Mouse (Mus musculus) MEL (cell line): Measurements from ENCODE around the gene Rpl37. TPM values are rescaled to one million over a fixed set of nuclear protein-coding genes. Genes with fewer than 3 reads are reported as not detected.

Experiments used
- DNase-seq: peaks from one replicate; pipeline ENCODE4 v3.0.0; 2011; ENCODE audit warnings: low read depth, low spot score
- H3K27ac ChIP-seq: 2 replicates; pipeline ENCODE4 v1.5.1; 2012; ENCODE audit warnings: low read depth, mild to moderate bottlenecking, control low read depth, low read length, moderate library complexity; ENCODE audit not compliant: control insufficient read depth
- H3K27me3 ChIP-seq, 2 experiments: fragments of 150-350 bp in 1 of 2; sonication (generic) in 1 of 2; 2 replicates each; pipeline ENCODE4 v1.6.1; 2012; ENCODE audit warnings: low read length in 2 of 2, mild to moderate bottlenecking in 2 of 2, improper control_type of control experiment in 1 of 2, moderate library complexity in 1 of 2; ENCODE audit not compliant: insufficient read depth in 2 of 2, control insufficient read depth in 1 of 2
- H3K36me3 ChIP-seq, 2 experiments: 2 replicates each; pipeline ENCODE4 v1.6.1; 2012 to 2014; ENCODE audit warnings: low read length in 2 of 2, improper control_type of control experiment in 1 of 2, inconsistent platforms in 1 of 2, mild to moderate bottlenecking in 1 of 2; ENCODE audit not compliant: insufficient read depth in 2 of 2, control insufficient read depth in 1 of 2
- H3K4me1 ChIP-seq, 2 experiments: fragments of 150-350 bp in 1 of 2; sonication (generic) in 1 of 2; 2 replicates each; pipeline ENCODE4 v1.6.1; 2012; ENCODE audit warnings: low read length in 2 of 2, improper control_type of control experiment in 1 of 2, mild to moderate bottlenecking in 1 of 2; ENCODE audit not compliant: insufficient read depth in 2 of 2, control insufficient read depth in 1 of 2
- H3K4me3 ChIP-seq, 2 experiments: fragments of 150-350 bp in 1 of 2; sonication (generic) in 1 of 2; 2 replicates each; pipeline ENCODE4 v1.5.1; 2012; ENCODE audit warnings: low read depth in 2 of 2, low read length in 2 of 2, mild to moderate bottlenecking in 2 of 2, moderate library complexity in 2 of 2, control low read depth in 1 of 2, improper control_type of control experiment in 1 of 2; ENCODE audit not compliant: control insufficient read depth in 1 of 2, insufficient read depth in 1 of 2
- H3K79me2 ChIP-seq: 2 replicates; pipeline ENCODE4 v1.6.1; 2012; ENCODE audit warnings: mild to moderate bottlenecking, low read length, moderate library complexity; ENCODE audit not compliant: control insufficient read depth, poor library complexity, insufficient read depth
- H3K9ac ChIP-seq: 2 replicates; pipeline ENCODE4 v1.6.1; 2012; ENCODE audit warnings: low read depth, mild to moderate bottlenecking, control low read depth, low read length, moderate library complexity; ENCODE audit not compliant: control insufficient read depth, poor library complexity, severe bottlenecking
- H3K9me3 ChIP-seq: fragments of 150-350 bp; sonication (generic); replicated peaks from 2 replicates; pipeline ENCODE4 v1.6.1; 2012; ENCODE audit warnings: mild to moderate bottlenecking, low read length, improper control_type of control experiment, moderate library complexity; ENCODE audit not compliant: insufficient read depth
- BHLHE40 ChIP-seq: IDR thresholded peaks from 2 replicates; pipeline ENCODE4 v1.6.1; 2012; ENCODE audit warnings: low read depth, mild to moderate bottlenecking, inconsistent platforms, low read length, improper control_type of control experiment, borderline replicate concordance
- CHD1 ChIP-seq: IDR thresholded peaks from 2 replicates; pipeline ENCODE4 v1.6.1; 2012; ENCODE audit warnings: low read depth, mild to moderate bottlenecking, inconsistent platforms, low read length, improper control_type of control experiment
- CHD2 ChIP-seq: IDR thresholded peaks from 2 replicates; pipeline ENCODE4 v1.6.1; 2011; ENCODE audit warnings: low read length, improper control_type of control experiment
- CTCF ChIP-seq, 3 experiments: IDR thresholded peaks in 2 of 3; conservative IDR thresholded peaks in 1 of 3; 2 replicates each; pipeline ENCODE4 v1.5.1; 2011 to 2012; ENCODE audit warnings: low read length in 3 of 3, low read depth in 2 of 3, mild to moderate bottlenecking in 2 of 3, improper control_type of control experiment in 1 of 3, inconsistent platforms in 1 of 3, mixed read lengths in 1 of 3, moderate library complexity in 1 of 3; ENCODE audit not compliant: control insufficient read depth in 1 of 3, insufficient read depth in 1 of 3, poor library complexity in 1 of 3, severe bottlenecking in 1 of 3
- E2F4 ChIP-seq: IDR thresholded peaks from 2 replicates; pipeline ENCODE4 v1.6.1; 2011; ENCODE audit warnings: low read depth, low read length, improper control_type of control experiment, borderline replicate concordance
- EP300 ChIP-seq, 2 experiments: IDR thresholded peaks; 2 replicates each; pipeline ENCODE4 v1.6.1; 2011; ENCODE audit warnings: improper control_type of control experiment in 2 of 2, low read length in 2 of 2, low read depth in 1 of 2, mild to moderate bottlenecking in 1 of 2
- ETS1 ChIP-seq: IDR thresholded peaks from 2 replicates; pipeline ENCODE4 v1.6.1; 2012; ENCODE audit warnings: low read depth, mild to moderate bottlenecking, inconsistent platforms, low read length, improper control_type of control experiment, moderate library complexity
- GABPA ChIP-seq: IDR thresholded peaks from 2 replicates; pipeline ENCODE4 v1.6.1; 2012; ENCODE audit warnings: low read depth, mild to moderate bottlenecking, inconsistent platforms, low read length, improper control_type of control experiment, moderate library complexity
- JUND ChIP-seq: IDR thresholded peaks from 2 replicates; pipeline ENCODE4 v1.6.1; 2011; ENCODE audit warnings: low read depth, mild to moderate bottlenecking, improper control_type of control experiment, low read length
- KAT2A ChIP-seq: conservative IDR thresholded peaks from 2 replicates; pipeline ENCODE4 v1.6.1; 2012; ENCODE audit warnings: low read depth, low read length, improper control_type of control experiment, inconsistent platforms
- MAFK ChIP-seq: IDR thresholded peaks from 2 replicates; pipeline ENCODE4 v1.6.1; 2011; ENCODE audit warnings: low read depth, mild to moderate bottlenecking, low read length, improper control_type of control experiment, borderline replicate concordance
- MAX ChIP-seq: IDR thresholded peaks from 2 replicates; pipeline ENCODE4 v1.6.1; 2011; ENCODE audit warnings: low read length, improper control_type of control experiment
- MAZ ChIP-seq: IDR thresholded peaks from 2 replicates; pipeline ENCODE4 v1.6.1; 2012; ENCODE audit warnings: low read depth, mild to moderate bottlenecking, inconsistent platforms, low read length, improper control_type of control experiment
- MEF2A ChIP-seq: IDR thresholded peaks from 2 replicates; pipeline ENCODE4 v1.6.1; 2014; ENCODE audit warnings: low read depth, mild to moderate bottlenecking, inconsistent platforms, low read length, improper control_type of control experiment; ENCODE audit not compliant: poor library complexity, insufficient replicate concordance, severe bottlenecking; ENCODE audit errors: extremely low read depth
- MXI1 ChIP-seq: IDR thresholded peaks from 2 replicates; pipeline ENCODE4 v1.6.1; 2011; ENCODE audit warnings: mild to moderate bottlenecking, low read depth, low read length, improper control_type of control experiment
- MYB ChIP-seq: IDR thresholded peaks from 2 replicates; pipeline ENCODE4 v1.6.1; 2011; ENCODE audit warnings: mild to moderate bottlenecking, low read depth, low read length, improper control_type of control experiment
- MYC ChIP-seq: IDR thresholded peaks from 2 replicates; pipeline ENCODE4 v1.6.1; 2011; ENCODE audit warnings: low read depth, mild to moderate bottlenecking, low read length, improper control_type of control experiment, moderate library complexity
- NELFE ChIP-seq: IDR thresholded peaks from 2 replicates; pipeline ENCODE4 v1.6.1; 2011; ENCODE audit warnings: low read depth, low read length, improper control_type of control experiment
- NRF1 ChIP-seq: IDR thresholded peaks from 2 replicates; pipeline ENCODE4 v1.6.1; 2014; ENCODE audit warnings: low read depth, mild to moderate bottlenecking, inconsistent platforms, low read length, improper control_type of control experiment, moderate library complexity; ENCODE audit not compliant: poor library complexity, insufficient read depth, severe bottlenecking
- POLR2AphosphoS2 ChIP-seq: IDR thresholded peaks from 2 replicates; pipeline ENCODE4 v1.6.1; 2011; ENCODE audit warnings: low read length, improper control_type of control experiment
- RAD21 ChIP-seq: IDR thresholded peaks from 2 replicates; pipeline ENCODE4 v1.6.1; 2011; ENCODE audit warnings: mild to moderate bottlenecking, low read depth, low read length, improper control_type of control experiment
- RCOR1 ChIP-seq: IDR thresholded peaks from 2 replicates; pipeline ENCODE4 v1.6.1; 2012; ENCODE audit warnings: low read depth, mild to moderate bottlenecking, inconsistent platforms, low read length, improper control_type of control experiment
- SIN3A ChIP-seq: IDR thresholded peaks from 2 replicates; pipeline ENCODE4 v1.6.1; 2012; ENCODE audit warnings: low read length, improper control_type of control experiment, inconsistent platforms
- SMC3 ChIP-seq: IDR thresholded peaks from 2 replicates; pipeline ENCODE4 v1.6.1; 2011; ENCODE audit warnings: low read depth, low read length, improper control_type of control experiment
- TBP ChIP-seq: IDR thresholded peaks from 2 replicates; pipeline ENCODE4 v1.8.0; 2011; ENCODE audit warnings: low read depth, low read length, improper control_type of control experiment
- TCF12 ChIP-seq: IDR thresholded peaks from 2 replicates; pipeline ENCODE4 v1.6.1; 2014; ENCODE audit warnings: low read depth, mild to moderate bottlenecking, inconsistent platforms, low read length, improper control_type of control experiment, moderate library complexity
- UBTF ChIP-seq: IDR thresholded peaks from 2 replicates; pipeline ENCODE4 v1.6.1; 2012; ENCODE audit warnings: low read depth, mild to moderate bottlenecking, inconsistent platforms, low read length, improper control_type of control experiment, moderate library complexity, borderline replicate concordance; ENCODE audit not compliant: insufficient read depth
- USF1 ChIP-seq: IDR thresholded peaks from 2 replicates; pipeline ENCODE4 v1.6.1; 2014; ENCODE audit warnings: low read depth, mild to moderate bottlenecking, inconsistent platforms, low read length, improper control_type of control experiment, moderate library complexity
- USF2 ChIP-seq, 2 experiments: IDR thresholded peaks; 2 replicates each; pipeline ENCODE4 v1.6.1; 2011 to 2012; ENCODE audit warnings: improper control_type of control experiment in 2 of 2, low read length in 2 of 2, borderline replicate concordance in 1 of 2, inconsistent platforms in 1 of 2, low read depth in 1 of 2, mild to moderate bottlenecking in 1 of 2; ENCODE audit not compliant: insufficient read depth in 1 of 2
- ZC3H11A ChIP-seq: IDR thresholded peaks from 2 replicates; pipeline ENCODE4 v1.6.1; 2012; ENCODE audit warnings: low read depth, mild to moderate bottlenecking, inconsistent platforms, low read length, improper control_type of control experiment
- ZMIZ1 ChIP-seq: IDR thresholded peaks from 2 replicates; pipeline ENCODE4 v1.6.1; 2012; ENCODE audit warnings: low read depth, mild to moderate bottlenecking, inconsistent platforms, low read length, improper control_type of control experiment, moderate library complexity
- ZNF384 ChIP-seq: IDR thresholded peaks from 2 replicates; pipeline ENCODE4 v1.6.1; 2012; ENCODE audit warnings: low read depth, mild to moderate bottlenecking, inconsistent platforms, low read length, improper control_type of control experiment
- polyA plus RNA-seq, 2 experiments: library from polyadenylated mRNA; stranded (reverse) in 1 of 2; unstranded in 1 of 2; fragments of >175 nt in 1 of 2; fragments of >200 nt in 1 of 2; gene quantifications; 2 replicates each; pipeline versions ENCODE4 v1.2.1 to v1.2.4; 2012; ENCODE audit warnings: low replicate concordance in 2 of 2, low read depth in 1 of 2; ENCODE audit not compliant: insufficient read length in 2 of 2, insufficient read depth in 1 of 2, missing spikeins in 1 of 2
- total RNA-seq: library from RNA; depleted of rRNA; stranded (reverse); fragments of 300-350 nt; gene quantifications from 2 replicates; pipeline ENCODE4 v1.2.3, GENCODE M21; 2012

Rpl37 gene
- total and polyA plus RNA-seq, 3 experiments, result 923 to 1,669 (median 1,012) TPM

DNA sequence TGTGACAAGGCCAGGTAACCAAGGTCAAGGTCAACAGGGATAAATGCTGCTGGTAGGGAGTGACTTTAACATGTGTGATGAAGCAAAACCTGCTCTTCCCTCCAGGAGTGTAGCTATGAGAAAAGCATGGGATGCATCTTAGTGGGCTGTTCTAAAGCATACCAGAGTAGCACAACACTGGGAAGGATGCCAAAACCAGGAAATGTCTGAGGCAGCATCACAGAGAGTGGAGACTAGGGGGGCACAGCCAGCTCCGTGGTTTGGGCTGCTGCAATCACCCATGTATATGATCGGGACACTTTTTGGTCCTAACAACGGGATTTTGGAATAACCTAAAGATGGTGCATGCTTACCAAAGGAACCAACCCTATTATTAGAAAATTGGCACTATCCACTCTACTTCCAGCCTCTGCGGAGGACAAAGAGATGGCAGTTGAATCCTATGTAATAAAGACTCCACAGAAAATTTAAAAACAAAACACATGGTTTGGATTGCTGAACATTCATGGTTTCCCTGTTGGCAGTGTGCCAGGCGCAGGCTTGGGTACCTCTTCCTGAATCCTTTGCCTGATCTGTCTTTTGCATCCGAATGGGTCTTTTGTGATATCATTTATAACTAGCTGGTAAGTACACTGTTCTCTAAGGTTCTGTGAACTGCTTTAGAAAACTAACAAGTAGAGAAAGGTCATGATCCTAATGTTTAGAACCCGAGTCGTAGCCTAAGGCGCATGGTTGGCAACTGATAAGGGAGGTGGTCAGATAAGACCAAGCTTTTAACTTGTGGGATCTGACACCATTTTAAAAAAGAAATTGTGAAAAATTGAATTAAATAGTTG is 21.8 kb downstream of the Rpl37 start (continued):
- TF ChIP-seq USF2 (IDR thresholded peaks at IDR 0.05; ENCODE audit: borderline replicate concordance in 1 of 2, insufficient read depth in 1 of 2, low read depth in 1 of 2, low read length in 2 of 2) (no peak), E2F4 (no peak), MYC (peak; percentile 78; the same call in 1 of the 2 replicates), SIN3A (peak; percentile 47; the same call in 1 of the 2 replicates)

- H3K79me2 ChIP-seq, result peaks cover 7% of the 10 kb centered on the region
- no peak for DNase-seq
- H3K4me1 ChIP-seq, result peaks cover 23 to 29% of the 10 kb centered on the region in 2 experiments
- peak overlapping the region; percentile 51 for H3K9ac ChIP-seq
- no peaks in the 10 kb centered on the region for H3K27me3 ChIP-seq
- H3K27ac ChIP-seq, result peak overlapping the region; percentile 95
- H3K9me3 ChIP-seq, result no peaks in the 10 kb centered on the region
- peaks cover 0 to 33% of the 10 kb centered on the region in 2 experiments; a peak in 2 of 4 replicates for H3K36me3 ChIP-seq
- H3K4me3 ChIP-seq, result peak overlapping the region; percentile 16 to 40; a peak in 3 of 4 replicates
- no peak for TF ChIP-seq KAT2A
- no peak for TF ChIP-seq MEF2A
- TF ChIP-seq CTCF (IDR thresholded peaks at IDR 0.05 in 2 of 3, conservative IDR thresholded peaks at IDR 0.05 in 1 of 3; ENCODE audit: control insufficient read depth in 1 of 3, insufficient read depth in 1 of 3, low read depth in 2 of 3, low read length in 3 of 3, poor library complexity in 1 of 3, severe bottlenecking in 1 of 3), result no peak
- TF ChIP-seq POLR2AphosphoS2, result no peak
- TF ChIP-seq USF1, result no peak
- no peak for TF ChIP-seq JUND
- TF ChIP-seq MAZ, result no peak; the same call in 1 of the 2 replicates
- TF ChIP-seq MXI1, result no peak
- TF ChIP-seq TBP, result no peak
- no peak for TF ChIP-seq USF2 (IDR thresholded peaks at IDR 0.05; ENCODE audit: borderline replicate concordance in 1 of 2, insufficient read depth in 1 of 2, low read depth in 1 of 2, low read length in 2 of 2)
- TF ChIP-seq MYC, result no peak
- TF ChIP-seq MYB, result peak; percentile 46
- TF ChIP-seq MAFK, result 0 out of 2 replicates have a peak, but pooled peaks have one; percentile 14
- 0 out of 2 replicates have a peak, but pooled peaks have one; percentile 8 for TF ChIP-seq TCF12
- TF ChIP-seq RCOR1, result peak; percentile 32; the same call in 1 of the 2 replicates
- TF ChIP-seq NRF1, result no peak
- no peak for TF ChIP-seq UBTF
- TF ChIP-seq RAD21, result no peak
- TF ChIP-seq GABPA, result no peak
- no peak for TF ChIP-seq ZNF384
- peak; percentile 11; the same call in 1 of the 2 replicates for TF ChIP-seq MAX
- peak; percentile 28; the same call in 1 of the 2 replicates for TF ChIP-seq ETS1
- 0 out of 2 replicates have a peak, but pooled peaks have one; percentile 15 for TF ChIP-seq NELFE
- no peak for TF ChIP-seq ZC3H11A
- no peak for TF ChIP-seq CHD2
- no peak for TF ChIP-seq SMC3
- no peak; the same call in 1 of the 2 replicates for TF ChIP-seq CHD1
- TF ChIP-seq BHLHE40, result 0 out of 2 replicates have a peak, but pooled peaks have one; percentile 41
- no peak for TF ChIP-seq ZMIZ1
- peak; percentile 57 to 78 for TF ChIP-seq EP300 (IDR thresholded peaks at IDR 0.05; ENCODE audit: low read depth in 1 of 2, low read length in 2 of 2)
These were observed 22.9 kb downstream of the Rpl37 start for GRCm38 (mm10) chr15:5139366-5139765.
